Mouse (Mus musculus): ENCODE data around the gene Tescl. TPM values are rescaled to one million over a fixed set of nuclear protein-coding genes. Genes with fewer than 3 reads are reported as not detected.

The Tescl gene
- total and polyA plus RNA-seq, 3 experiments = not detected

GRCm38 (mm10) chr7:24379934-24380333 lies 46.2 kb upstream of the Tescl start (continued):
- no peak for TF ChIP-seq ELF1 (IDR thresholded peaks at IDR 0.05; ENCODE audit: low read depth, low read length)
- no peak for TF ChIP-seq KAT2A (conservative IDR thresholded peaks at IDR 0.05; ENCODE audit: low read depth, low read length)

GRCm38 (mm10) chr7:24378049-24378701 lies 44.4 kb upstream of the Tescl start:
- H3K4me3 ChIP-seq (ENCODE audit: control insufficient read depth in 1 of 2, insufficient read depth in 1 of 2, low read depth in 2 of 2, low read length in 2 of 2) = no peak overlapping the region
- H3K36me3 ChIP-seq (ENCODE audit: control insufficient read depth in 1 of 2, insufficient read depth in 2 of 2, low read length in 2 of 2) = peaks cover 22 to 46% of the 10 kb centered on the region in 2 experiments
- peaks cover 16 to 43% of the 10 kb centered on the region in 2 experiments for H3K4me1 ChIP-seq (ENCODE audit: control insufficient read depth in 1 of 2, insufficient read depth in 2 of 2, low read length in 2 of 2)
- H3K79me2 ChIP-seq (ENCODE audit: control insufficient read depth, insufficient read depth, low read length, poor library complexity) = peaks cover 26% of the 10 kb centered on the region
- no peaks in the 10 kb centered on the region for H3K9me3 ChIP-seq (replicated peaks; ENCODE audit: insufficient read depth, low read length)
- no peaks in the 10 kb centered on the region for H3K27me3 ChIP-seq (ENCODE audit: control insufficient read depth in 1 of 2, insufficient read depth in 2 of 2, low read length in 2 of 2)
- peak overlapping the region; percentile 68 for H3K27ac ChIP-seq (ENCODE audit: control insufficient read depth, low read depth, low read length)
- 0 out of 2 replicates have a peak overlapping the region, but pooled peaks have one; percentile 7 for H3K9ac ChIP-seq (ENCODE audit: control insufficient read depth, low read depth, low read length, poor library complexity, severe bottlenecking)
- no peak for DNase-seq (ENCODE audit: low read depth, low spot score)
- peak; percentile 63 for TF ChIP-seq ZNF384 (IDR thresholded peaks at IDR 0.05; ENCODE audit: low read depth, low read length)
- TF ChIP-seq ETS1 (IDR thresholded peaks at IDR 0.05; ENCODE audit: low read depth, low read length) = no peak
- no peak for TF ChIP-seq HCFC1 (IDR thresholded peaks at IDR 0.05; ENCODE audit: low read depth, low read length)
- TF ChIP-seq RCOR1 (IDR thresholded peaks at IDR 0.05; ENCODE audit: low read depth, low read length) = no peak
- no peak for TF ChIP-seq MEF2A (IDR thresholded peaks at IDR 0.05; ENCODE audit: extremely low read depth, insufficient replicate concordance, low read depth, low read length, poor library complexity, severe bottlenecking)
- TF ChIP-seq ZMIZ1 (IDR thresholded peaks at IDR 0.05; ENCODE audit: low read depth, low read length) = no peak
- TF ChIP-seq USF2 (IDR thresholded peaks at IDR 0.05; ENCODE audit: borderline replicate concordance in 1 of 2, insufficient read depth in 1 of 2, low read depth in 1 of 2, low read length in 2 of 2) = no peak

GRCm38 (mm10) chr7:24377091-24377865 lies 43.5 kb upstream of the Tescl start:
- H3K79me2 ChIP-seq (ENCODE audit: control insufficient read depth, insufficient read depth, low read length, poor library complexity) = peaks cover 33% of the 10 kb centered on the region
- no peaks in the 10 kb centered on the region for H3K9me3 ChIP-seq (replicated peaks; ENCODE audit: insufficient read depth, low read length)
- peaks cover 16 to 50% of the 10 kb centered on the region in 2 experiments for H3K4me1 ChIP-seq (ENCODE audit: control insufficient read depth in 1 of 2, insufficient read depth in 2 of 2, low read length in 2 of 2)
- H3K27me3 ChIP-seq (ENCODE audit: control insufficient read depth in 1 of 2, insufficient read depth in 2 of 2, low read length in 2 of 2) = no peaks in the 10 kb centered on the region
- H3K36me3 ChIP-seq (ENCODE audit: control insufficient read depth in 1 of 2, insufficient read depth in 2 of 2, low read length in 2 of 2) = peaks cover 22 to 49% of the 10 kb centered on the region in 2 experiments
- peak overlapping the region; percentile 39 for H3K9ac ChIP-seq (ENCODE audit: control insufficient read depth, low read depth, low read length, poor library complexity, severe bottlenecking)
- peak overlapping the region; percentile 93 for H3K27ac ChIP-seq (ENCODE audit: control insufficient read depth, low read depth, low read length)
- peak; percentile 96 for DNase-seq (ENCODE audit: low read depth, low spot score)
- no peak overlapping the region for H3K4me3 ChIP-seq (ENCODE audit: control insufficient read depth in 1 of 2, insufficient read depth in 1 of 2, low read depth in 2 of 2, low read length in 2 of 2)
- TF ChIP-seq RCOR1 (IDR thresholded peaks at IDR 0.05; ENCODE audit: low read depth, low read length) (peak; percentile 78; the same call in 1 of the 2 replicates), GABPA (IDR thresholded peaks at IDR 0.05; ENCODE audit: low read depth, low read length) (no peak), POLR2AphosphoS5 (IDR thresholded peaks at IDR 0.05; ENCODE audit: borderline replicate concordance, low read depth, low read length) (no peak), NRF1 (IDR thresholded peaks at IDR 0.05; ENCODE audit: insufficient read depth, low read depth, low read length, poor library complexity, severe bottlenecking) (no peak), ZMIZ1 (IDR thresholded peaks at IDR 0.05; ENCODE audit: low read depth, low read length) (0 out of 2 replicates have a peak, but pooled peaks have one; percentile 47), TCF12 (IDR thresholded peaks at IDR 0.05; ENCODE audit: low read depth, low read length) (peak; percentile 100), POLR2A (IDR thresholded peaks at IDR 0.05; ENCODE audit: control insufficient read depth in 1 of 2, insufficient read depth in 1 of 2, low read depth in 1 of 2, low read length in 2 of 2, poor library complexity in 1 of 2) (peak in 1 of 2 experiments; percentile 8; a peak in 1 of 4 replicates), MAX (IDR thresholded peaks at IDR 0.05; ENCODE audit: low read length) (peak; percentile 44; the same call in 1 of the 2 replicates), MAFK (IDR thresholded peaks at IDR 0.05; ENCODE audit: borderline replicate concordance, low read depth, low read length) (no peak), MEF2A (IDR thresholded peaks at IDR 0.05; ENCODE audit: extremely low read depth, insufficient replicate concordance, low read depth, low read length, poor library complexity, severe bottlenecking) (no peak), UBTF (IDR thresholded peaks at IDR 0.05; ENCODE audit: borderline replicate concordance, insufficient read depth, low read depth, low read length) (no peak), MXI1 (IDR thresholded peaks at IDR 0.05; ENCODE audit: low read depth, low read length) (peak; percentile 54; the same call in 1 of the 2 replicates), ETS1 (IDR thresholded peaks at IDR 0.05; ENCODE audit: low read depth, low read length) (peak; percentile 95), TAL1 (IDR thresholded peaks at IDR 0.05; ENCODE audit: low read length) (peak; percentile 100), MAZ (IDR thresholded peaks at IDR 0.05; ENCODE audit: low read depth, low read length) (peak; percentile 88), JUND (IDR thresholded peaks at IDR 0.05; ENCODE audit: low read depth, low read length) (no peak), SIN3A (IDR thresholded peaks at IDR 0.05; ENCODE audit: low read length) (peak; percentile 91), E2F4 (IDR thresholded peaks at IDR 0.05; ENCODE audit: borderline replicate concordance, low read depth, low read length) (no peak), POLR2AphosphoS2 (IDR thresholded peaks at IDR 0.05; ENCODE audit: low read length) (no peak; the same call in 1 of the 2 replicates)

Data from MEL (cell line).